Mouse (Mus musculus): ENCODE measurements at regions not wholly inside any gene's neighbourhood (a gene's known extent, or its start where the extent isn't known, plus 50 kb on each side); places are given as distances from the start of the nearest gene placed in this dataset.
"Not testable (repeated sequence)": the region's sequence is repeated elsewhere in the genome, so short reads cannot be mapped to it uniquely, and the experiment has no call there.

DNA sequence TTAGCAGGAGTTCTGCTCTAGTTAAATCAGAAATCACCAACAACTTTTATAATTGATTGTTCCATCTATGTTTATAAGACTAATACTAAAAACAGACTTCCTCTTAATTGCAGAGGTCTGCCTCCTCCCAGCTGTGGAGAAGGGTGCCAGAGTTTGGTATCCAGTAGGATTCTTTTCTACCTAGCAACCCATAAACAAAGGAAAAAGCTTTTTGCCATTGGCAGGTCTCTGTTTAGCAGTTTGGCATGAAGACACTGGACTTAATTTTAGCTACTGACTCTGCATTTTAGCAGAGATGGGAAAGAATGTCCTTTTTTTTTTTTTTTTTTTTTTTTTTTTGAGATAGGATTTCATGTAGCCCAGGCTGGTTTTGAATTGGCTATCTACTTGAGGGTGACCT lies 1628.4 kb downstream of the A830018L16Rik start:
- TF ChIP-seq CTCF (IDR thresholded peaks at IDR 0.05; ENCODE audit: borderline replicate concordance, extremely low read depth, insufficient read depth, insufficient read length) (no peak), POLR2A (IDR thresholded peaks at IDR 0.05; ENCODE audit: borderline replicate concordance, extremely low read depth, insufficient read depth, insufficient read length, poor library complexity, severe bottlenecking) (no peak)

DNA sequence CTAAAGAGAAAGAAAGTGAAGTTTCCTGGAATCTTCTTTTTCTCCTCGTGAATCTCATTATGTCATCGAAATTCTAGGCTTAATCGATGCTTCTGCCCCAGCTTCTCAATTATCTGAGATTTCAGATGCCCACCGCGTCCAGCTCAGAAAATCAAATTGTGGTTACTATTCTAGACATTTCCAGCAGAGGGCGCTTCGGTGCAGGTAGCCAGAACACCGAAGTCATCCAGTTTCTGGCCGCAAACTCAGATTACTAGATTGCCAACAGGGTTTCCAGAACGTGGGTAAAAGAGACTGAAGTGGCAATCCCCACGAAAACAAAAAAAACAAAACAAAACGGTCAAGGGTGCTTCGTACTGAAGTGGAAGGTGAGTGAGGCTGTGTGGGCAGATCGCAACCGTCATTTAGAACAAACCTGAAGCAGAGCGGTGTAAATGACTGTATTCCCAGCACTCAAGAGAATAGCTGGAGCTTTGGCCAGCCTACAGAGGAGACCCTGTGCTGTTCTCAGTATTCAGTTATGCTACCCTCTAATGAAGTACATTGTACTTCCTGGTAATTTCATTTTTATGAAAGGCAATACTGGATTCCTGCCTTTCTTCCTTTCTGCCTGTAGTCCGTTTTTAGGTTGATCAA lies 1636.4 kb downstream of the A830018L16Rik start:
- TF ChIP-seq POLR2A (IDR thresholded peaks at IDR 0.05; ENCODE audit: borderline replicate concordance, extremely low read depth, insufficient read depth, insufficient read length, poor library complexity, severe bottlenecking) (no peak), CTCF (IDR thresholded peaks at IDR 0.05; ENCODE audit: borderline replicate concordance, extremely low read depth, insufficient read depth, insufficient read length) (peak; percentile 77)
- peak; percentile 78 for DNase-seq (ENCODE audit: low read depth)

More for the DNA sequence above, 1628.4 kb downstream of the A830018L16Rik start:
- no peak for DNase-seq (ENCODE audit: low read depth)

DNA sequence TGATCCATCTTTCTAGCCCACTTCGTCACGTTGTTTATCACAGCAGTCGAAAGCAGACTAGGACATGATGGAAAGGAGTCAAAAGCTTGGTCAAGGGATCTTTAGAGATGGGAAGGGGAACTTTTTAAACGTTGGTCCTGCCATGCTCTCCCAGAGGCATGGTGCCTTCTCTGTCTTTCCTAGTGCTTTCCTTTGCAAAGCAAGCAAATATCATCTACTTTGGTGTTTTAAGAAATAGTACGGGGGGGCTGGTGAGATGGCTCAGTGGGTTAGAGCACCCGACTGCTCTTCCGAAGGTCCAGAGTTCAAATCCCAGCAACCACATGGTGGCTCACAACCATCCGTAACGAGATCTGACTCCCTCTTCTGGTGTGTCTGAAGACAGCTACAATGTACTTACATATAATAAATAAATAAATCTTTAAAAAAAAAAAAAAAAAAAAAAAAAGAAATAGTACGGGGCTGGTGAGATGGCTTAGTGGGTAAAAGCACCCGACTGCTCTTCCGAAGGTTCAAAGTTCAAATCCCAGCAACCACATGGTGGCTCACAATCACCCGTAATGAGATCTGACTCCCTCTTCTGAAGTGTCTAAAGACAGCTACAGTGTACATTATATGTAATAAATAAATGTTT lies 1637.6 kb downstream of the A830018L16Rik start:
- not testable (repeated sequence) for DNase-seq (ENCODE audit: low read depth)

DNA sequence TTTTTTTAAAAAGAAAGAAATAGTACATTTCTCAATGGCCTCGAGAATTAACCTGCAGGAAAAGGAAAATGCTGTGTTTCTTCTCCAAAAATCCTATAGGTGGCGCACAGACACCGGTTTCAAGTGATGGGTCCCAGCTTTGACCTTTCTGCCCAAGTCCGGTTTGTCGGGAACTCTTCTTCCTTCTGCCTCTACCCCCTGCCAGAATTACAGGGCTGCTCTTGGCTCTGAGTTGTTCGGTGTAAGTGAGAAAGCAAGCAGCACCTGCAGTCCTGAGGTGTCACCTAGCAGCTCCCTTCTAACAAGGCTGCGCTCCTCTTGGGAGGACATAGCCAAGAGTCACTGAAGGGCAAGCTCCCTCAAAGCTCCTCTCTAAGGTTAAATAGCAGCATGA lies 1638.2 kb downstream of the A830018L16Rik start:
- DNase-seq (ENCODE audit: low read depth): peak; percentile 70
- TF ChIP-seq CTCF (IDR thresholded peaks at IDR 0.05; ENCODE audit: borderline replicate concordance, extremely low read depth, insufficient read depth, insufficient read length) (peak; percentile 70), POLR2A (IDR thresholded peaks at IDR 0.05; ENCODE audit: borderline replicate concordance, extremely low read depth, insufficient read depth, insufficient read length, poor library complexity, severe bottlenecking) (no peak)

DNA sequence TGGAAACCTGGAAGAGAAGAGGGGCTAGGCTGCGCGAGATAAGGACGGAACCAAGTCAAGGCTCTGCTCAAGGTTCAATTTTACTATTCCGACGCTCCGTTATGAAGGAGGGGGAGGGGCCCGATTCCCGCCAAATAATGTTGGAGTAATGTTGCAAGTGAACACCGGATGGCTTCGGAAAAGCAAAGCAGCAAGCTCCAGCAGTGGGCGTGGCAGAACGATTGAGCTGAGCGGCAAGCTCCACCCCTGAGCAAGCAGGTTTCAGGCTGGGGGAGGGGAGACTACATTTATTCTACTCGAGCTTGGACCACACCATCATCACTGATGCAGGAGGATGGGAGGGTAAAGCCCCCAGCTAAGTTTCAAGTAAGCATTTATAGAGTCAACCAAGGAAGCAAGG lies 1643.8 kb downstream of the A830018L16Rik start:
- TF ChIP-seq CTCF (IDR thresholded peaks at IDR 0.05; ENCODE audit: borderline replicate concordance, extremely low read depth, insufficient read depth, insufficient read length): no peak
- no peak for TF ChIP-seq POLR2A (IDR thresholded peaks at IDR 0.05; ENCODE audit: borderline replicate concordance, extremely low read depth, insufficient read depth, insufficient read length, poor library complexity, severe bottlenecking)
- DNase-seq (ENCODE audit: low read depth): peak; percentile 19

DNA sequence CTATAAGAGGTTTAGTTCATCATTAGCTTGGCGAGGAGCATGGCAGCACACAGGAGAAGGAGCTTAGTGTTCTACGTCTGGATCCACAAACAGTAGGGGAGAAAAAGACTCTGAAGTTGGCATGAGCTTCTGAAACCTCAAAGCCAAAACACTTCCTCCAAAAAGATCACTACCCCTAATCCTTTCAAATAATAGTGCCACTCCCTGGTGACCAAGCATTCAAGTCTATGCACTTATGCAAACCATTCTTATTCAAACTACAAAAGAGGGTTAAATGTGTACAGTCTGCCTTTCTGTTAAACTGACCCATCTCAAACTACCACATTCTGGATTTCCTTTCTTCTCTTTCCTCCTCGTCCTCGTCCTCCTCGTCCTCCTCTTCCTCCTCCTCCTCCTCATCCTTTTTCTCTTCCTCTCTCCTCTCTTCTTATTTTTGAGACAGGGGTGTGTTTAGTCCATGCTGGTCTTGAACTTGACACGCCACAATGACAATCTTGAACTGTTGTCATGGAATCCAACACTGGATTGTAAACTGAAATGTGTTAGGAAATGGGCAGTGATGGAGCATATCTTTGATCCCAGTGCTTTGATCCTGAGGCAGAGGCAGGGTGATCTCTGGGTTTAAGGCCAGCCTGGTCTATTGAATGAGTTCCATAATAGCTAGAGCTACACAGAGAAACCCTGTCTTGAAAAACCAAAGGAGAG lies 1645.9 kb downstream of the A830018L16Rik start:
- no peak for DNase-seq (ENCODE audit: low read depth)
- TF ChIP-seq POLR2A (IDR thresholded peaks at IDR 0.05; ENCODE audit: borderline replicate concordance, extremely low read depth, insufficient read depth, insufficient read length, poor library complexity, severe bottlenecking) (no peak), CTCF (IDR thresholded peaks at IDR 0.05; ENCODE audit: borderline replicate concordance, extremely low read depth, insufficient read depth, insufficient read length) (no peak)
